Mouse (Mus musculus) hindbrain, embryonic 13.5 days (tissue): ENCODE measurements around the gene Elovl6. TPM values are rescaled to one million over a fixed set of nuclear protein-coding genes. Genes with fewer than 3 reads are reported as not detected.

Experiments used
- ATAC-seq: fragments of 200-750 bp; cut with Nextera tagmentation; 2 replicates; pipeline ENCODE4 v1.8.0; 2017; ENCODE audit warnings: moderate TSS enrichment; ENCODE audit not compliant: low FRiP score
- H3K27ac ChIP-seq: fragments of 300-500 bp; sonication (generic); 2 replicates; pipeline ENCODE4 v1.5.1; 2015; ENCODE audit warnings: inconsistent platforms, mild to moderate bottlenecking, moderate library complexity
- H3K27me3 ChIP-seq: fragments of 300-500 bp; sonication (generic); 2 replicates; pipeline ENCODE4 v1.6.1; 2015; ENCODE audit warnings: mild to moderate bottlenecking, inconsistent platforms
- H3K36me3 ChIP-seq: fragments of 300-500 bp; sonication (generic); 2 replicates; pipeline ENCODE4 v1.6.1; 2015; ENCODE audit warnings: mild to moderate bottlenecking, inconsistent platforms
- H3K4me1 ChIP-seq: fragments of 300-500 bp; sonication (generic); replicated peaks from 2 replicates; pipeline ENCODE4 v1.6.1; 2015; ENCODE audit warnings: inconsistent platforms
- H3K4me2 ChIP-seq: fragments of 300-500 bp; sonication (generic); 2 replicates; pipeline ENCODE4 v1.6.1; 2015; ENCODE audit warnings: inconsistent platforms, mild to moderate bottlenecking, moderate library complexity
- H3K4me3 ChIP-seq: fragments of 300-500 bp; sonication (generic); 2 replicates; pipeline ENCODE4 v1.5.1; 2015; ENCODE audit warnings: mild to moderate bottlenecking, inconsistent platforms
- H3K9ac ChIP-seq: fragments of 300-500 bp; sonication (generic); 2 replicates; pipeline ENCODE4 v1.6.1; 2015; ENCODE audit warnings: mild to moderate bottlenecking, inconsistent platforms
- H3K9me3 ChIP-seq: fragments of 300-500 bp; sonication (generic); 2 replicates; pipeline ENCODE4 v1.6.1; 2016; ENCODE audit warnings: inconsistent platforms
- WGBS: fragments of 180-500 bp; shearing (Covaris S2); methylation state at CpG from one replicate; pipeline ENCODE4 v1.1.7; 2015; 5-methylcytosine and 5-hydroxymethylcytosine counted together
- polyA plus RNA-seq: library from polyadenylated mRNA; unstranded; fragments of >200 nt; fragmentation: Nextera tagmentation; extraction: Ambion mirVana; gene quantifications from 2 replicates; pipeline ENCODE4 v1.2.1, GENCODE M21; 2015

Elovl6 gene
- polyA plus RNA-seq, 1 experiment from 2014 or later = 29.4 TPM

DNA sequence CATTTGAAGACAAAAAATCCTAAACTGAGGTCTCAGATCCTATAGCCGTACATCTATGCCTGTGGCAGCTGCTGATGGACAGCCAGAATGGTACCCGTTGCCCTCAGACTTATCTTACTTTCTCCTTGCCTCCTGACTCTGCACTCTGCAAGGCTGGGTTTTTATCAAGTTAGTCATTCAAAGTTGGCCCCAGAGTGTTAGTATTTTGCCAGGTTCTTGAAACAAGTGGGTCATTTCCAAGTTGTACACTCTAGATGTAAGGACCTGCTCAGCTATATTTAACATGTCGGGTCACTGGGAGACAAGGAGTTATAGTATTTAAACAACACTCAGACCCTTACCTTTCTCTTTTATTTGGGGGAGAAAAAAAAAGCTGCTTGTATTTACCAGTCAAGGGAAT lies 88.6 kb downstream of the Elovl6 start:
- Histone ChIP-seq H3K27me3 (no peaks in the 10 kb centered on the region), H3K4me3 (no peak overlapping the region), H3K9me3 (no peaks in the 10 kb centered on the region), H3K4me1 (0 out of 2 replicates have a peak, but pooled peaks cover 3% of the 10 kb centered on the region), H3K4me2 (no peak overlapping the region), H3K9ac (no peak overlapping the region), H3K27ac (no peak overlapping the region), H3K36me3 (no peaks in the 10 kb centered on the region)
- WGBS = 95% methylated on average over 3 of the region's 3 CpGs
- no peak for ATAC-seq

DNA sequence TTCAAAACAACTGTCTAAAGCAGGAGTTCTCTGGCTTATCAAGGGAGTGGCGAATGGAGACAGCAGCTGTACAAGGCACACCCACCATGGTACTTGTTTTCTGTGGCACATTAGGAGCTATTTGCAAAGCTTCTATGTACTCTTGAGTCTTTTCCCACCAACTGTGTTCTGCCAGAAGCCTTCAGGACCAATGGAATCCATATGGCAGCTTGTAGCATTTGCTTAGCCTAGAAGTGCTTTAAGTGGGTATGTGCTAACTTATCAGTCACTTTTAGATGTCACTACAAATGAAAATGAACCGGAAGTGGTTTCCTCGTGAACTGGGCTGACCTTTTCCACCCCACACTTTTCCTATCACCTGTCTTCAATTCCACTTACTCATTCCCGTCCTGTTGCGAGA lies 89.1 kb downstream of the Elovl6 start:
- WGBS = 85% methylated on average over 5 of the region's 5 CpGs
- H3K4me1 ChIP-seq = 0 out of 2 replicates have a peak, but pooled peaks cover 3% of the 10 kb centered on the region
- no peaks in the 10 kb centered on the region for H3K9me3 ChIP-seq
- ATAC-seq = no peak
- H3K36me3 ChIP-seq = no peaks in the 10 kb centered on the region
- H3K4me2 ChIP-seq = no peak overlapping the region
- H3K9ac ChIP-seq = no peak overlapping the region
- no peaks in the 10 kb centered on the region for H3K27me3 ChIP-seq
- H3K27ac ChIP-seq = no peak overlapping the region
- no peak overlapping the region for H3K4me3 ChIP-seq

DNA sequence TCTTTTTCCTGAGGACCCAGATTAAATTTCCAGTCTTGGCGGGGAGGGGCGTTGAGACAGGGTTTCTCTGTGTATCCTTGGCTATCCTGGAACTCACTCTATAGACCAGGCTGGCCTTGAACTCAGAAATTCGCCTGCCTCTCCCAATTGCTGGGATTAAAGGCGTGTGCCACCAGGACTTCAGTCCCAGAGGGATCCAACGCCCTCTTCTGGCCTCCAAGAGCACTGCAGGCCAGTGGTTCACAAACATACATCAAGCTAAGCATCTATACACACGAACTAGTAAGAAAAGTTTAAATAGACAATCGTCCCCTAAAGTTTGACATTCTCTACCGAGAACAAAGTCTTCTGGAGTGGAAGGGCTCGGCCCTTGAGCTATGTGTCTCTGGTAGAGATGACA lies 90.0 kb downstream of the Elovl6 start:
- Histone ChIP-seq H3K27me3 (no peaks in the 10 kb centered on the region), H3K4me2 (no peak overlapping the region)
- ATAC-seq = no peak

DNA sequence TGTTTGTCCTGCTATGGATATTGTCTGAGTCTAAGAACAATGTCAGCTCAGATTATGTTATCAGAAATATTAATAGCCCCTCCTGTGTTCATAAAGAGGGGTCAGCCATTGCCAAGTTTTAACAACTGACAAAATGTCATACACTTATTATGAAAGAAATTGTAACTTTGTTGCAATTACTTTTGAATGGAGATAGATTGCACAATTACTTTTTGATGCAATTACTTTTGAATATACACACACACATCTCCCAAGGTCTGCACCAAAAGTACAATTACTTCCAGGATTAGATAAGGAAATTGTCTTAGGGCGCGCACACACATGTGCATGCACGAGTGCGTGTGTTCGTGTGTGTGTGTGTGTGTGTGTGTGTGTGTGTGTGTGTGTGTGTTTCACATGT lies 90.5 kb downstream of the Elovl6 start:
- Histone ChIP-seq H3K27ac (no peak overlapping the region), H3K4me3 (no peak overlapping the region), H3K27me3 (no peaks in the 10 kb centered on the region), H3K9me3 (no peaks in the 10 kb centered on the region), H3K4me2 (no peak overlapping the region), H3K36me3 (no peaks in the 10 kb centered on the region), H3K4me1 (0 out of 2 replicates have a peak, but pooled peaks cover 3% of the 10 kb centered on the region), H3K9ac (no peak overlapping the region)
- 94% methylated on average over 5 of the region's 5 CpGs for WGBS
- no peak for ATAC-seq

More for the DNA sequence above, 90.0 kb downstream of the Elovl6 start:
- no peaks in the 10 kb centered on the region for H3K9me3 ChIP-seq
- H3K36me3 ChIP-seq = no peaks in the 10 kb centered on the region
- H3K9ac ChIP-seq = no peak overlapping the region
- H3K27ac ChIP-seq = no peak overlapping the region
- no peak overlapping the region for H3K4me3 ChIP-seq
- H3K4me1 ChIP-seq = 0 out of 2 replicates have a peak, but pooled peaks cover 3% of the 10 kb centered on the region
- 73% methylated on average over 9 of the region's 9 CpGs for WGBS

DNA sequence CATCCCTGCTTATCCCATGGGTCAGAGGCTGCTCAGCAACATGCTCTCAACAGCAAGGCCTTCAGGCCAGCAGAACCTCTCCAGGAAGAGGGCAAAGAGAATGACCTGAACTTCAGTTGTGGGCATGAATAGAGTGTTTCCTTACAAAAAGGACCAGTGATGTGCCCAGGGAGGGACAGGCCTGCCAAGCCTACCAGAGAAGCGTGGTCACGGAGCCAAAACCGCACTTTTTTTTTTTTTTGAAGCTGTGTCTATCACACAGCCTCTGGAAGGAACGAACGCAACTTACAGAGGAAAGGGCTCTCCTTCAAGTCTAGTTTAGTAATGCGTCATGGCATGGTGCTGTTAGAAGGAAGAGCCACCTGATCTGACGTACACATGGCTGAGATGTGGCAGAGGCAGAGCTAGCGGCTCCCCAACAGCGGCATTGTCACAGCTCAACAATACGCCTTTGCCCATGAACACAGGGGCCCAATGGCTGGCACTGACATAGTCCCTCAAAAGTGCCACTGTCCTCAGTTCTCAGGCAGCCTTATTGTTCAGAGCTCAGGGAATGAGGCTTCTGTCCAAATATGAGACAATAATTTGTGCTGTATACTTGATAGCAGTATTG lies 92.1 kb downstream of the Elovl6 start:
- Histone ChIP-seq H3K9me3 (no peaks in the 10 kb centered on the region), H3K4me1 (0 out of 2 replicates have a peak, but pooled peaks cover 1% of the 10 kb centered on the region), H3K27me3 (no peaks in the 10 kb centered on the region), H3K27ac (no peak overlapping the region), H3K4me3 (no peak overlapping the region), H3K36me3 (peaks cover 8% of the 10 kb centered on the region), H3K4me2 (no peak overlapping the region), H3K9ac (no peak overlapping the region)
- no peak for ATAC-seq
- WGBS = 90% methylated on average over 10 of the region's 10 CpGs

DNA sequence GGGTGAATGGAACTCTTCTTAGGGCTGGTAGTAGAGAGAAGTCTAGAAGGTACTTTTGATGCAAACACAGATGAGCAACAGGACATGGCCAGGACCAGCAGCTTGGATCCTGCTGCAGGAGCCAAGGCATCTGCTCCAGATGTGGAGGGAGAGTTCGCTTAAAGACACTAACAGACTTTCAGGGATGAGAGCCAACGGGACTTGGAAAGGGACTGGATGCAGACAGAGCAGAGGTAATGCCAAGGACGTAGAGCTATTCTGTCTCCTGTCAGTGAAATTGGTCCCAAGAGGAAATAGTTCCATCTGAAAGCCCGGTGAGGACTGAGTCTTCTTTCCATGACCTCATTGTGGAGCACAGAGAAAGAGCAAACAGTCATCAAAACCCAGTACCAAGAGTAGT lies 95.1 kb downstream of the Elovl6 start:
- Histone ChIP-seq H3K4me2 (no peak overlapping the region), H3K4me3 (no peak overlapping the region), H3K9ac (no peak overlapping the region), H3K27me3 (no peaks in the 10 kb centered on the region), H3K9me3 (no peaks in the 10 kb centered on the region), H3K4me1 (no peaks in the 10 kb centered on the region), H3K36me3 (peaks cover 20% of the 10 kb centered on the region), H3K27ac (no peak overlapping the region)
- 90% methylated on average over 4 of the region's 4 CpGs for WGBS
- no peak for ATAC-seq

DNA sequence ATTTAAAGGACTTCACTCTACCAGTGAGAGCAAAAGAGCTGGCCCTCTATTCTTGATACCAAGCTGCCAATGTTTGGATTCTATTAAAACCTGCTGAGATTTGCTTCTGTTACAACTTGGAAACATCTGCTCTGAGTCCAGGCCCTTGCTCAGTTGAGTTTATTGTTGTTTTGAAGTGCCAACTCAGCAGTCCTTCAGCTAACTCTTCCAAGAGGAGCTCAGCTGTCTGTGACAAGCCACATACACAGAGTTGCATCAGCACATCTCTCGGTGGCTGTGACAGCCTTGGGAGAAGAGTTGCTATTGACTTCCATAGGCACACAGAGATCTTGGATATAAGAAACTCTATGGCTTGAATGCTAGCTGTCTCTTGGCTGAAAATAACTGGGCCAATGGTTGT lies 98.9 kb downstream of the Elovl6 start:
- Histone ChIP-seq H3K4me2 (no peak overlapping the region), H3K4me1 (no peaks in the 10 kb centered on the region), H3K9me3 (no peaks in the 10 kb centered on the region), H3K36me3 (peaks cover 28% of the 10 kb centered on the region), H3K27me3 (no peaks in the 10 kb centered on the region), H3K27ac (no peak overlapping the region), H3K4me3 (no peak overlapping the region), H3K9ac (no peak overlapping the region)
- WGBS = 83% methylated on average over 1 of the region's 1 CpGs
- no peak for ATAC-seq

DNA sequence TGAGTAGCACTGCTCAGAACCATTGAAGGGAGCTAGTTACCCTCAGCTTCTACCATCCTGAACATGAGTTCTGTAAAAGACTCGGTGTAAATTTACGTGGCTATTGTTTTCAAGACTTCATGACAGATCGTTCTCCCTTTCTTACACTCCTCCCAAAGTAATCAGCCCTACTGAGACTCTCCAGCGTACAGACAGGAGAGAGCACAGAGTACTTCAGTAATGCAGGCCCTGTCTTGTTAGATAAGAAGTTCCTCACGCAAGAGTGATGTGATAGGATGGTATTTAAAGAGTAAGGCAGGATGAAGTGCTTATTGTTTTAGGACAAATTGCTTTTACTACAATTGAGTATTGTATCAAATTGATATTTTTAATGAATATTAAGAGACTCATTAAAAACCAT lies 99.7 kb downstream of the Elovl6 start:
- Histone ChIP-seq H3K4me3 (no peak overlapping the region), H3K4me2 (no peak overlapping the region), H3K9me3 (no peaks in the 10 kb centered on the region), H3K9ac (no peak overlapping the region), H3K27me3 (no peaks in the 10 kb centered on the region), H3K36me3 (peaks cover 28% of the 10 kb centered on the region), H3K27ac (no peak overlapping the region), H3K4me1 (no peaks in the 10 kb centered on the region)
- 92% methylated on average over 5 of the region's 5 CpGs for WGBS
- ATAC-seq = no peak

DNA sequence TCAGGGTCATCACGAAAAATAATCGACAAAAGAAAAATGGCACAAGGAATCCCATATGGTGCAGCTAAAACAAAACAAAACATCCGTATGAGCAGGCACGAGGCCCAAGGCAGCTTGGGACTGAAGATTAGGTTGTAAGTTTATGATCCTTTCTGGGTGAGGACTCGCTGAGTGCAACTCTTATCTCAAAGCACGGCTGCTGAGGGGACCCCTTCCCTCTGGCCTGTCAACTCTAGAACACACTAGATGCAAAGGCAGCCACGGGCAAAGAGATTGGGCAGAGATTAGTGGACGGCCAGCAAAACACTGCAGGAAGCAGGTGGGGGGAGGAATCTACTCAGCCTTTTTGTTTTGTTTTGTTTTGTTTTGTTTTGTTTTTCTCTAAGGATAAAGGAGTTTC lies 101.4 kb downstream of the Elovl6 start:
- 77% methylated on average over 8 of the region's 8 CpGs for WGBS
- Histone ChIP-seq H3K4me3 (no peak overlapping the region), H3K27me3 (no peaks in the 10 kb centered on the region), H3K4me1 (no peaks in the 10 kb centered on the region), H3K36me3 (peaks cover 26% of the 10 kb centered on the region), H3K9ac (no peak overlapping the region), H3K4me2 (no peak overlapping the region), H3K9me3 (no peaks in the 10 kb centered on the region), H3K27ac (no peak overlapping the region)
- ATAC-seq = no peak

DNA sequence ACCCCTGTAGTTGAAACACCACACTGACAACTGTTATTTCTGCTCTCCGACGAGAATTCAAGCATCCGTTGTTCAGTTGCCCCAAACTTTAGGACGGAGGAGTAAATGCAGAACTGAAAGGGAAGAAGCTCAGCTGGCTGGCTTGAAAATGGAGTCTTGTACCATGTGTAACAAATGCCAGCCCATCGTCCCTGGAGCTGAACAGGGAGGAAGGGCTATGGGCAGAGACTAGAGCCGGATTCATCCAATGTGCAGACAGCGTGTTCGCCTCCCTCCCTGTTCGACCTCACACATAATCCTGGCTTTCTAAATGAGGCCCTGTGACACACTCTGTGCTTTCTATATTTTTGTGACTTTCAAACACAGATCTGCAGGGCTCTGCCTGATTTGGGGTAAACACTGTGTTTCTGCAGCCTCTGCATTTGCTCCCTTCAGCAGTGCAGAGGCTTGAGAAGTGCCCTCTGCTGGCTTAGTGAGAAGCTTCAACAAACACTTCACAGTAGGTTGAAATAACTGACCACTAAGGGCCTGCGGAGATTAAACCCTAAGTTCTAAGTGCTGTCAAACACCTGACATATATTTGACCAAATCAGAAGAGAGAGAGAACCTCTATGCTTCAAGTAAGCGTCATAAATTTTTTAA lies 102.2 kb downstream of the Elovl6 start:
- Histone ChIP-seq H3K27ac (no peak overlapping the region), H3K27me3 (no peaks in the 10 kb centered on the region), H3K36me3 (peaks cover 19% of the 10 kb centered on the region), H3K4me3 (no peak overlapping the region), H3K4me1 (no peaks in the 10 kb centered on the region), H3K9ac (no peak overlapping the region), H3K9me3 (no peaks in the 10 kb centered on the region), H3K4me2 (no peak overlapping the region)
- ATAC-seq = peak; percentile 72; the same call in 1 of the 2 replicates
- 87% methylated on average over 11 of the region's 11 CpGs for WGBS

DNA sequence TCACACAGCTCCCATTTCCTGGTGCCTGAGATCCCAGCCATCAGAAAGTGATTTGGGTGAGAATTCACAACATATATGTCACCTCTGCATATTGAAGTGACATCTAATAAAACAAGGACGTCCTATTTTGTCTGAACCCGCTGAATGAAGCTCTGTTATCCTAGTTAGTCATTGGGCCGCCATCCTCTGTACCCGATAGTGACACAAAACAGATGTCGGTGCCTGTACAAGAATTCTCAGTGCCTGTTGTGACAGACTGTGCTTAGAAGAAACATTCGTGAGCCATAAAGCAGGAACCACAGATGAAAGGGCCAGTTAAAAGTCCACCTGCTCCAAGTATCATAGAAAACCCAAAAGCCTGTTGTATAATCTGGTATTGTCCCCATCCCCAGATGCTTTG lies 105.3 kb downstream of the Elovl6 start:
- 94% methylated on average over 6 of the region's 6 CpGs for WGBS
- Histone ChIP-seq H3K9me3 (no peaks in the 10 kb centered on the region), H3K27me3 (no peaks in the 10 kb centered on the region), H3K27ac (no peak overlapping the region), H3K4me2 (no peak overlapping the region), H3K4me1 (peaks cover 17% of the 10 kb centered on the region), H3K4me3 (no peak overlapping the region), H3K9ac (no peak overlapping the region), H3K36me3 (peaks cover 8% of the 10 kb centered on the region)
- no peak for ATAC-seq

DNA sequence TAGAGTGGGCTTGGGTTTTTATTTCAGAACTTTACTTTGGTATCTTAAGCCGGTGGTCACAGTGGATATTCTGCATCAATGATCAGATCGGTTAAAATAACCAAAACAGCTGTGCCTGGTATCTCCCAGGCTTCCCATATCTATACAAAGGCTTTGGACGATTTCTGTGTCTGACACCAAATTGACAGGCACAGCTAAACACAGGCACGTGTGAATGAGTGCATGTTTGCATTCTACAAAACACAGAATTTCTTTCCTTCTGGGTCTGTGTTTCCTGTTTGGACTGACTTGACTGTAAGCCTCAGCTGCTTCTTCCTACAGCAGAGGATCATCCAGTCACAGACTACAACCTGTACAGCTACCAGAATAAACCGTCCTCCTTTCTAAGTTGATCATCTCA lies 107.5 kb downstream of the Elovl6 start:
- Histone ChIP-seq H3K4me3 (no peak overlapping the region), H3K9me3 (no peaks in the 10 kb centered on the region), H3K9ac (no peak overlapping the region), H3K4me2 (no peak overlapping the region), H3K27me3 (no peaks in the 10 kb centered on the region), H3K36me3 (no peaks in the 10 kb centered on the region), H3K27ac (peak overlapping the region; percentile 44), H3K4me1 (peaks cover 17% of the 10 kb centered on the region)
- no peak for ATAC-seq
- WGBS = 68% methylated on average over 5 of the region's 5 CpGs
